Comparison of ENCODE assay signal across 21 mouse cellular contexts in the genomic region with DNA sequence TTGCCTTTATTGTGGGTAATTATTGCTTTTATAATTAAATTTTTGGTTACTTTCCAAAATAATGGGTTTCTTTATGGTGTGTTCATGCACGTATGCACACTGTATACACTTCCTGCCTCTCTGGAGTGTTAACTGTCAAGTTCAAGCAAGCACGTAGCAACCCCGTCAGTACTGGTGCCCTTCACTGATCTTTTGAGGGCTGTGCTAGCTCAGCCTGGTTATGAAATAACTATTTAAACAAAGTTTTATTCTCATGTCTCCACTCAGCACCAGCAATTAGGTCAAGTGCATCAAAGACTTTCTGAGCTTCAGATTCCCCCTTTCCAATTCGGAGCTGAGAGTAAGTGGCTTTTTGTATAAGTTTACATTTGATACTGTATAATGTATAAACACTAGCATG.
"Had no signal": no experiment of that assay in that cellular context is flagged by ENCODE, and none has a peak within 500 bp of the region (broad histone marks: within the 10 kb centered on the region; RNA-seq: fewer than 3 reads in every experiment).

No protein-coding gene starts in this region.

- H3K4me2 ChIP-seq: heart, embryonic 12.5 days; hindbrain, embryonic 13.5 days; hindbrain, embryonic 15.5 days; kidney, embryonic 15.5 days; limb, embryonic 13.5 days; limb, embryonic 15.5 days had no signal

- H3K4me1 ChIP-seq: heart, embryonic 12.5 days; hindbrain, embryonic 13.5 days; hindbrain, embryonic 15.5 days had no signal

- H3K9ac ChIP-seq: forebrain, postnatal 0 days; heart, embryonic 12.5 days; hindbrain, embryonic 13.5 days; hindbrain, embryonic 15.5 days; kidney, embryonic 15.5 days; limb, embryonic 13.5 days; limb, embryonic 15.5 days had no signal

- H3K36me3 ChIP-seq: heart, embryonic 12.5 days; hindbrain, embryonic 13.5 days; hindbrain, embryonic 15.5 days; kidney, embryonic 15.5 days; limb, embryonic 13.5 days; limb, embryonic 15.5 days had no signal

- DNase-seq: forebrain, postnatal 0 days; gastrocnemius, postnatal 14 days; gastrocnemius, postnatal 36 days; heart, adult 2 months; heart, postnatal 10 days; kidney, adult 11 months; kidney, adult 9 months; kidney, postnatal 14 days; kidney, postnatal 36 days; layer of hippocampus, adult 9-11 months; layer of hippocampus, postnatal 36 days; left cerebral cortex, postnatal 4 days had no signal

- H3K9me3 ChIP-seq: hindbrain, embryonic 13.5 days; hindbrain, embryonic 15.5 days had no signal

- ATAC-seq: forebrain, postnatal 0 days; hindbrain, postnatal 0 days; intestine, embryonic 16.5 days had no signal

- H3K27ac ChIP-seq: heart, adult 2 months; hindbrain, embryonic 13.5 days; hindbrain, embryonic 15.5 days; hindbrain, postnatal 0 days; kidney, embryonic 15.5 days; kidney, postnatal 0 days; limb, embryonic 13.5 days; limb, embryonic 15.5 days had no signal

- H3K27me3 ChIP-seq: heart, embryonic 12.5 days; hindbrain, embryonic 13.5 days; hindbrain, embryonic 15.5 days; kidney, embryonic 15.5 days; limb, embryonic 13.5 days; limb, embryonic 15.5 days had no signal

- H3K4me3 ChIP-seq: heart, adult 2 months; heart, embryonic 12.5 days; hindbrain, embryonic 13.5 days; hindbrain, embryonic 15.5 days; kidney, embryonic 15.5 days; limb, embryonic 13.5 days; limb, embryonic 15.5 days had no signal
